Mouse (Mus musculus) heart, adult 11 months (tissue): ENCODE data around the gene Gm26602.
A peak's percentile ranks its signal among the peaks of the same experiment; 100 is the strongest.

ENCODE experiments used
- DNase-seq: peaks from one replicate; pipeline ENCODE4 v3.0.0; 2022

Gene Gm26602

DNA sequence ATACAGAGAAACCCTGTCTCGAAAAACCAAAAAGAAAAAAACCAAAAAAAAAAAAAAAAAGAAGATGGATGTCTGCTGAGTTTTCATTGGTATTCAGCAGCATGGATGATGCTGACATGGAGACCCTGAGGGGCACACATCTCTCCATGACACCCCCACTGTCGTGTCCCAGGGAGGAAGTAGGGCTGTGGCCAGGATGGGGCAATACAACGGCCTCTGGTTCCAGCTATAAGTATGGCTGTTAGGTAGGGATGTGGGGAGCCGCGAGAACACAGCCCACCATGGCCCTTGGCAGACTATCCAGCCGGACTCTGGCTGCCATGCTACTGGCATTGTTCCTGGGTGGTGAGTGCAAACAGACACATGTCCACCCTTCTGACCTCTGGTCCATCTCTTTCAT lies 24.6 kb upstream of the Gm26602 start, which contains the start of gene Elane:
Gene Elane (plus strand): TSS at position 194 of the 400 bp plus-strand sequence.
- peak; percentile 87 for DNase-seq

DNA sequence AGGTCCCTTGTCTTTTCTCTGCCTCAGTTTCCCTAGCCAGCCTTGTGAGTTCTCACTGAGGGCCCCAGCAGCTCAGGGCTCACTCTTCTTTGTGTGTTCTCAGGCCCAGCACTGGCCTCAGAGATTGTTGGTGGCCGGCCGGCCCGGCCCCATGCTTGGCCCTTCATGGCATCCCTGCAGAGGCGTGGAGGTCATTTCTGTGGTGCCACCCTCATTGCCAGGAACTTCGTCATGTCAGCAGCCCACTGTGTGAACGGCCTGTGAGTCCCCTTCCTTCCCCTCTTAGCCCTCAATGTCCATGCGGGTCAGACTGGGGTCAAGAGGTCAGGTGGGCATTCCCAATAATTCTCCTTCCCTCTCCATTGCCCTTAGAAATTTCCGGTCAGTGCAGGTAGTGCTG lies 24.0 kb upstream of the Gm26602 start:
- DNase-seq, result peak; percentile 91

DNA sequence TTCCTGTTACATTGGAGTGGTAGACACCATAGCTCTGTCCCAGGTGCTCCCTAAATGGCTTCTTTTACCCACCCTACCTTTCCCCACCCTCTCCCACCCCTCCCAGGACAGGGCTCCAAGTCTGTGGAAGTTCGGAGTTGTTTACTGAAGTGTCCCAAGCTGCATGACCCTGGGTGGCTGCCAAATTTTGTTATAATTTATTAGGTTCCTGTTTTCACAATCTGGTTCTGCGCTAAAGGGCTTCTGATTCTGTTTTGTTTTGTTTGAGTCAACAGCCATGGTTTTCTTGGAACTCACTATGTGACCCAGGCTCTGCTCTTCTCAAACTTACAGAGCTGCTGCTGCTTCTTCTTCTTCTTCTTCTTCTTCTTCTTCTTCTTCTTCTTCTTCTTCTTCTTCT lies 21.3 kb upstream of the Gm26602 start:
- no peak for DNase-seq

DNA sequence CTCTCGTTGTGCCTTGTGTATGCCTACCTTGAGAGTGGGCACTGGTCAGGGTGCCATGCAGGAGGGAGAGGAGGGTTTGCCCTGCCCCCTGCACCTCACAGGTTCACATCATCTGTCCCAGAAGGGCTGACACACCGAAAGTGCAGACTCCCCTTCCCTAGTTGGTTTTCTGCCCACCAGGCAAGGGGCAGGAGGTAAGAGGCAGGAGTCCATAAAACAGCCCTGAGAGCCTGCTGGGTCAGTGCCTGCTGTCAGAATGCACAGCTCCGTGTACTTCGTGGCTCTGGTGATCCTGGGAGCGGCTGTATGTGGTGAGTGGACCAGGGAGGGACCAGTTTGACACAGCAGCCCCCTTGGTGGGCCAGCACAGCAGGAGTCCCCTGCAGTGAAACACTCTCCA lies 20.0 kb upstream of the Gm26602 start, which contains the start of gene Cfd:
Gene Cfd (plus strand): TSS at position 184 of the 400 bp plus-strand sequence.
- DNase-seq, result no peak

DNA sequence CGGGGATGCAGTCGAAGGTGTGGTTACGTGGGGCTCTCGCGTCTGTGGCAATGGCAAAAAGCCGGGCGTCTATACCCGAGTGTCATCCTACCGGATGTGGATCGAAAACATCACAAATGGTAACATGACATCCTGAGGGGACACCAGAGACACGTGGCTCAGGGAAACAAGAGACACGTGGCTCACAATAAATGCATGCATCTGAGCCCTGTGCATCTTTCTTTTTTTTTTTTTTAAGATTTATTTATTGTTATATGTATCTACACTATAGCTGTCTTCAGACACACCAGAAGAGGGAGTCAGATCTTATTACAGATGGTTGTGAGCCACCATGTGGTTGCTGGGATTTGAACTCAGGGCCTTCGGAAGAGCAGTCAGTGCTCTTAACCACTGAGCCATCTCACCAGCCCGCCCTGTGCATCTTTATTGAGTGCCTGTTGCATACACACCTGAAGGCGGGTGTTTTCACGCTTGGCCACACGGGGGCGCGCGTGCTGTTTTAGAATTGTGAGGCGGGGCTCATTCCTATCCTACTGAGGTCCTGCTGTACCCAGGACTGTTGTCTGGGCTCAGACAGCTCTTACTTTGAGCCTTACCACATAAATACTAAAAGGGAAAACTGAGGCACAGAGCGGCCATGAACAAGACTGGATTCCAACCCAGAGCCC lies 18.1 kb upstream of the Gm26602 start:
- peak; percentile 95 for DNase-seq

DNA sequence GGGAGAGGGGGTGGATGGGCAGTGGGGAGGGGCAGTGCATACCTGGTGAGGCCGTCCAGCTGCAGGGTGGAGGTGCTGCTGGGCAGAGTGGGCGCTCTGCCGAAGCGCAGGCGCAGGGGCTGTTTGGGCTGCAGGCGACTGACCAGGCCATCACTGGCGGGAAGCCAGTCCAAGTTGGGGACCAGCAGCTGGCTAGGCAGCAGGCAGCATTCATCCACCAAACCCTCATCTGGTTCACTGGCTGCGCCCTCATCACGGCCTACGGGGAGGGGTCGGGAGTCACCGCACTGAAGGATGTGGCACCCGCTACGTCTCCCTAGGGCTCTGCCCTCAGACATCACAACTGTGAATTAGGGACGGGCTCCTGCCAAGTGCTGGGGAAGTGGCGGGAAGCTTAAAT lies 14.3 kb upstream of the Gm26602 start:
- no peak for DNase-seq

DNA sequence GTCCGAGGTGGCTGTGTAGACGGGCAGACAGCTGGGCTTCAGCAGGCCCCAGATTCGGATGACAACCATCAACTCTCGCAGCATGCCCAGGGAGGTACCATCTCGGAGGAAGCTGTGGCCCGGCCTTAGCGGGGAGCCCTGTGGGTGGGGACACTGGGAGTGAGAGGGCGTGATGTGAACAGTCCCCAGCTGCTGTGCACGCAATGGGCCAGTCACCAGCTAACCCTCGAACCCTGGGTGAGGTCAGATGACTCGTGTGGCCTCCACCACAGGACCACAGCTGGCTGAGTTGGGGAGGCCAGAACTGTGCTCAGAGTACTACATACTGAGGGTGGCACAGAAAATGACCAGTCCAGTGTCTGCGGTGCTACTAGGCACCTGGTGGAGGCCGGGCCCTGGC lies 13.8 kb upstream of the Gm26602 start:
- DNase-seq, result no peak

DNA sequence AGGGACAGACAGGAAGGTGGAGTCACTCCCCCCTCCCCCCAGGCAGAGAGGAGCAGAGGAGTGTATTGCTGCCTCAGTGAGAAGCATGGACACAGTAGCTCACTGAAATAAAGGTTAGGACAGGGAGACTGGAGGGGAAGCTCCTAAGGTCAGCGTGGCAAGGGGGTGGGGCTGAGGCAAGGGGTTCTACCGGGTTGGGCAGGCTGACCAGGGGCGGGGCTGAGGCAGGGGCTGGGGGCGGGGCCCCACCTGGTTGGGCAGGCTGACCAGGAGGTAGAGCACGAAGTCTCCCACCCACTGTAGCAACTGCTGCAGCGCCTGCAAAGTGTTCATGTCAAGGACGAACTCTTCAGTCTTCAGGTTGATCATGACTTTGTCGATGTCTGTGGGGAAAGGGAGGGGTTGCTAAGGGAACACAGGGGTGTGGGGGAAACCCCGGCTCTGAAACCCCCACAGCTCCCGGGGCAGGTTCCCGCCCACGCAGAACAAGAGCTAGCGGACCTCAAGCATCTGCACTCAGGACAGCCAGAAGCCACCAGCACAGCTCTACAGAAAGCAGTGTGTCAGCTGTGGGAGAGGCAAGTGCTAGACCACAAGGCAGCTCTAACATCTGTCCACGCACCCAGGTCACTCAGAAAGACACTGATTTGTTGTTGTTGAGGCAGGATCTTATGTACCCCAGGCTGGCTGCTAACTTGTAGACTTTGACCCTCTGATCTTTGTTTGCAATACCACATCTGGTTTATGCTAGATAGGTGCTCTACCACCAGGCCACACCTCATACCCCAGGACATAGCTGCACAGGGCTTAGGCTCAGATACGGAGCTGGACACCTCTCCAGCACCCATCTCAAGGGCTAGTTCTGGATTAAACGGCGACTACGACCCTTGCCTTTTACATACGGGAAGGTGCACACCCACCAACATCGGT lies 13.1 kb upstream of the Gm26602 start:
- DNase-seq, result no peak

DNA sequence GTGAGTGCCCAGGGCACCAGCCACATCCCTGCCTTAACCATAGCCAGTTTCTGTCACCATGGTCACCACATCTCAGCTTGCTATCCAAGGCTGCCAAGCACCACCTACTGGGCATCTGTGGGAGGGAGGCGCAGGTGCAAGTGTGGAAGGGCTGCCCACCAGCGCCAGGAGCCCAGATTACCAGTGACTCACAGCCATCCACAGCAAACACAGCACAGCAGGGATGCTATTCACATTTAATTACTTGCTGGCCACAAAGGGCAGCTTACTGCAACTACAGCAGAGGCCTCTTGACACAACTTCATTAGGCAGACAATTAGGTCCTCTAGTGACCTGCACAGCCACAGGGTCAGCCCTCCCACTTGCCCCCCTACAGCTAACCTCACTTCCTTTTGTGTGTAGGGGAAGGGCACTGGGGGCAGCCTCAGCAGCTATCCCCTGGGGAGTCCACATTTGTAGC lies 9.7 kb upstream of the Gm26602 start:
- no peak for DNase-seq

DNA sequence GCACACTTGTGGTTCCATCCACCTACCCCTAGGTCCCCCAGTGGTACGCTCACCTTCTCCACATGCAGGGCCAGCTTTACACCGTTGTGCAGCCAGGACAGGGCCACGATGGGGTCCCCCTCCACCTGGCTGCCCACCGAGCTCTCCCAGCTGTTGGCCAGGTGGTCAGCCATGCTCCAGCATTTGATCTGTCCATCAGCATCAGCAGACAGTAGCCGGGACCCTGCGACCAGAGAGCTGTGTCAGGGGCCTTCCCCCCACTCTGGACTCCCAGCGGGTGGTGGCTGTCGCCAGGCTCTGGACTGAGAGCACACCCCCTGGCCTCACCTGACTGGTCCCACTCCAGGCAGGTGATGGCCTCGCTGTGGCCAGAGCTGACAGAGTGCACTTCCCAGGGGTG lies 3.9 kb upstream of the Gm26602 start:
- DNase-seq, result peak; percentile 94

DNA sequence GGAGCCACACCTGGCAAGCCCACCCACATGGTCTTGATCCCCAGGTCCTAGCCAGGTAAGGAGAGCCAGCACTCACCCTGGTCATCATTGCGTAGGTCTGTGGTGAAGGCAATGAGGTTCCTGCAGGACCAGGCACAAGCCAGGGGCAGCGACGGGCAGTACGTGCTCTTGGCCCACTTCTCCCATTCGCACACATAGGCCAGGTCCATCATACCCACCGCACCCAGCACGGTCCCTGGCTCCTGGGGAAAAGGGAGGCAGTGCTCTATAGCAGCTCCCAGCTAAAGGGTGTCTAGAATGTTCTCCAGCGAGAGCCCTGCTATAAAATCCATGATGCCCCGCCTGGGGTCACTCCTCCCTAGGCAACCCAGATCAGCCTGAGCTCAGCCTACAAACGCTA lies 3.2 kb upstream of the Gm26602 start:
- DNase-seq, result peak; percentile 94

DNA sequence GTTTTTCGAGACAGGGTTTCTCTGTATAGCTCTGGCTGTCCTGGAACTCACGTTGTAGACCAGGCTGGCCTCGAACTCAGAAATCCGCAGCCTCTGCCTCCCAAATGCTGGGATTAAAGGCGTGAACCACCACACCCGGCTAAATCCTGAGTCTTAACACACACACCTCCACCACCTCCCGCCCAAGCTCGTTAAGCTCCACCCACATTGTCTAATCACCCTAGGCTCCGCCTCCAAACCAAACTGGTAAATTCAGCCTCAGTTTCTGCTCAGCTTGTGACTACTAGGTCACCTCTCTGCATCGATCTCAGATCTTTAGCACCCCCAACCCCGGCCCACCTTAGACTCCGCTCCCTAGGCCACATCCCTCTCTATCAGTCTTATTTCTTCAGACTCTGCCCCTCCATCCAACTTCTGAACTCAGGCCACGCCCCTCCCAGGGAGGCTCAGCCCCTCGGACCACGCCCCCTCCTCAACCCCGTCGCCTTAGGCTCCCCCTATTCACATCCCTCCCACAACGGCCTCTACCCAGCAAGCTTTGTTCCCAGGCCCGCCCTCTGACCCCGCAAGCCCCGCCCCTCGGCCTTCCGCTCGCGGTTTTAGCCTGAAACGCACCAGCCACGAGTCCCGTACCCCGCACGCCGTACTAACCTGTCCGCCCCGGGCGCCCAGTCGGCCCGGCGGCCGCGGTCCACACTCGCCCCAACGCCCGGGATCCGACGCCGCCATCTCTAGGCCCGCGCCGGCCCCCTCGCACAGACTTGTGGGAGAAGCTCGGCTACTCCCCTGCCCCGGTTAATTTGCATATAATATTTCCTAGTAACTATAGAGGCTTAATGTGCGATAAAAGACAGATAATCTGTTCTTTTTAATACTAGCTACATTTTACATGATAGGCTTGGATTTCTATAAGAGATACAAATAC lies 2.2 kb upstream of the Gm26602 start, which contains the start of gene Med16:
Gene Med16 (minus strand): TSS at position 757 of the 925 bp plus-strand sequence.
- DNase-seq, result peak; percentile 100

DNA sequence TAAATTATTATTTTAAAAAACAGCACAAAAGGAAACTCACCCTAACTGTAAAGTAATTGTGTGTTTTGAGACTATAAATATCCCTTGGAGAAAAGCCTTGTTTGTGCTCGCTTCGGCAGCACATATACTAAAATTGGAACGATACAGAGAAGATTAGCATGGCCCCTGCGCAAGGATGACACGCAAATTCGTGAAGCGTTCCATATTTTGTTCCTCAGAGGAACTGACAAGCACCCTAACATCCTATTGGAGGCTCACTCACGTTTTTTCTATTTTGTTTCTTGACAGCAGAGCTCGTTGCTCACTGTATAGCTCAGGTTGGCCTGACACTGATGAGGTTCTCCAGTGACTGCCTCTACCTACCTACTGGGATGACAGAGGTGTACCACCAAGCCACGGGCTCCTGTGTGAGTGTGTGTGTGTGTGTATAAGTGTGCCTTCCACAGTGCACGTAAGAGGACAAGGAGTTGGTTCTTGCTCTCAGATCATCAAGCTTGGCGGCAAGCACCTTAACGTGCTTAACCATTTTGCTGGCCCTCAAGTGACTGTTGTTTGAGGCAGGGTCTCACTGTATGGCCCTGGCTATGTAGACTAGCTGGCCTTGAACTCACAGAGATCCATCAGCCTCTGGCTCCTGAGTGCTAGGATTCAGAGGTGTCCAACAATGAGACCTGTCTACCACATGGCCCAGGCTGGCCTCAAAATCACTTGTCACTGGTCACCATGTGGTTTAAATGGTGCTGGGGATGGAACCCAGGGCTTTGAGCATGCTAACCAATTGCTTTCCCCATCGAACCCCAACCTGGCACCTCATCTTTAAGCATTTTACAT lies 1.3 kb upstream of the Gm26602 start:
- DNase-seq, result peak; percentile 96

DNA sequence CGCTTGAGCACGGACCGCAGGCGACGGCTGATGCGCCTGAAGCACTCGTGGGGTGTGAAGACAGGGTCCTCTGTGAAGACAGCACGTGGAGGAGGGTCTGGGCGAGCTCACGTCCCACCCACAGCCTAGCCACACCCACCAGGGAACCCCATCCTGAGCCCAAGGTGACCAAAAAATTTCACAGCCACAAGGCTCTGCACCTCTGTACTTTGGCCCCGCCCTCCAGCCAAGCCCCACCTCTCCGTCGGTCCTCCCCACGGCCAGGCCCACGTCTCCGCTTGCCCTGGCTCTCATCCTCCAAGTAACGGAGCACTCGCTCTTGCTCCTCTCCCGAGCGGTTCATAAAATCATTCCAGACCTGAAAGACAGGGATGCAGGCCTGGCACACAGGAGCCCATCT lies 1.8 kb downstream of the Gm26602 start:
- DNase-seq, result no peak

DNA sequence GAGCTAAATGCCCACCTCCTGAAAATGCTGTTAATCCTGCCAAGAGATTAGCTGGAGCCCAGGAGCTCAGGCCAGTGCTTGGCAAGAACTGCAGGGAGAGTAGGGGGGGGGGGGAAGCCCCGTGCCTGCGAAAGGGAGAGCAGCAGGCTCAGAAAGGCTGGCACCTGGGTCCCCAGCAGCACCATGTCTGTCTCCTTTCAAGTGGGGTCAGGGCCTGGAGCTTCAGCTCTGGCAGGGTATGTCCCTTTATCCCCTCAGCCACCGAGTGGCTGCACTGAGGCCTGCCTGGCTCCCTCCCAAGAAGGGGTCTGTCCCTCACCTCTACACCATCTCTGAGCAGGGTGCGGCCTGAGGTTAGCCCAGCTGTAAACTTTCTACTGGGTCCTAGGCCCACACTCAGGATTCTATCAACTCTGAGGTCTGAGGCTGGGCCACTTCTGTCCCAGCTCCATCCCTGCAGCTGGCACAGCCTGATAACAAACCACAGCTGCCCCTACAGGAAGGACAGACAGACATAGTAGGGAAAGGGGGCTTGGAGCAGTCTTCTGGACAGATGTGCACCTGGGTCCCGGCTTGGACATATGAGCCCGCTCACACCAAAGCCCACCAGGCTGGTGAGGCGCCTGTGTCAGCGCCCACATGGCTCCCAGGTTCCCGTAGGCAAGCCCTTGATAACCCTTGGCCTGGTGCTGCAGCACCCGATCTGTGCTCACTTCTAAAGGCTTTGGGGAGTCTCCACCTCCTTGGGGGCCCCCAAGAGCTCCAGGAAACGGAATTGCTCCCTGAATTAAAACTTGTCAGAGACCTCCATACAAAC lies 3.7 kb downstream of the Gm26602 start:
- no peak for DNase-seq

DNA sequence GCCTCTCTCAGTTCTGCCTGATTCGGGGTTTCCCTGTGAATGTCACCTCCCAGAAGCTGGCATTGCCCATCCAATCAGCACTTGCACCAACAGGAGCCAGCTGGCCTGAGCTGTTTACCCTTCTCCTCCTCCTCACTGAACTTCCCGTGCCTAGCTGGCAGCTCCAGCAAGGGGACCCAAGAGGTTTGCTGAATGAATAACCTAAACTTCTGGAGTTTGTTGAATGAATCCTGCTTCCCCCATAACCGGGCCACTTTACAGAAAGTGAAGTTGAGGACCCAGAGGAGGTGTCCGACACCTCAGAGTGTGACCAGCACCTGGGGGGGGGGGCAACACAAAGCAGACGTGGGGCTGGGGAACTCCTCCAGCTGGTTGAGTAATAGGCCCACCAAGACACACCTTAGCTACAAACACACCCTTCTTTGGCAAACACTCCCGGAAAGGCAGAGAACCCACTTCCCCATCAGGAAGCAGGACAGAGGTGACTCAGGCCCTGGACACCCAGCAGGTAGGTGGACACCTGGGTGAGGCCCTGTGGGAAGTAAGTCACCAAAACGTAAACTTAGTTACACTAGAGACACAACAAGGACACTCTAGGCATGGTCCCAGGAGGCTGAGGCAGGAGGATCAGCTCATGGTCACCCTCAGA lies 4.4 kb downstream of the Gm26602 start:
- peak; percentile 93 for DNase-seq

DNA sequence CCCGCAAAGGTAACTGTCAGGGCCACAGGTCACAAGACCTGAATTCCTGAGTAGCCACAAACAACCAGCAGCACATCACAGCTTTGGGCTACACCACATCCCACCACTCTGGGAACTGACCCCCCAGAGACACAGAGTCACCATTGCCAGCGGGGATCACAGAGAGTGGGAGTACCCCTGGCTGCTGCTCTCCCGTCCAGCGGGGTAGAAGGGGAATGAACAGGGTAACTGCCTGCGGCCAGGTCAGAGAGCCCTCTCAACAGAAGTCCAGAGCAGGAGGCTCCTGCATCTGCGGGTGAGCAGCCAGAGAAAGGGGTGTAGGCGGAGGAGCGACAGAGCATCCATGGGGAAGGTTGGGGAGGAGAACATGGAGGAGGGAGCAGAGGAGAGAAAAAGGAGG lies 5.4 kb downstream of the Gm26602 start:
- DNase-seq, result peak; percentile 93

DNA sequence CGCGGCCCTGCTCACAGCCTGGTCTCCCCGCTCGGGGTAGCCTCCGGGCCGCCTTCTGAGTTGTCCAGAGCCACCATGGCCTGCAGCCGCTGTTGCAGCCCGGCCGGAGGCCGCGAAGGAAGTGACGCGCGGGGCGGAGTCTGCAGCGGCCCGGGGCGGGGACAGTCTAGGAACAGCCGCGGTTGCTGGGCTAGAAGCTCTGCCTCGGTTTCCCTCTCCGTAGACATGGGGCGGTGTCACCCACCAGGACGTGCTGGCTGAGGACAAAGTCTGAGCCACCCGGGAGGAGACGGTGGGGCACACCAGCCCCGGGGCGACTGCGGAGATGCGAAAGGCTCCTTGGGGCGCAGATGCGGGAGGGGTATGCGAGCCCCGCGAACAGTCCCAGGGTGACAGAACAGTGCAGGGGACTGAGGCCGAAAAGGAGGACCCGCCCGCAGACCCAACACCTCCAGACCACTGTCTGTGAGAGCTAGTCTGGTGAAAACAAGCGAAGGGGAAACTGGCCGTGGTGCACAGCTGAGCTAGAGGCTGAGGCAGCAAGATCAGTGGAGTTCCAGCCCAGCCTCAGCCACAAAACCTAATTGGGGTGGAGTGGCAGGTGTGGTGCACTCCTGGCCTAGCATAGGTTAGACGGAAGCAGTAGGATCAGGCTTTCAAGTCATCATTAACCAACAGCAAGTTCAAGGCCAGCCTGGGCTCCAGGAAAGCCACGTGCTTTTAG lies 6.3 kb downstream of the Gm26602 start, which contains the start of gene Kiss1r:
Gene Kiss1r (plus strand): TSS at position 164 of the 724 bp plus-strand sequence.
- peak; percentile 99 for DNase-seq

DNA sequence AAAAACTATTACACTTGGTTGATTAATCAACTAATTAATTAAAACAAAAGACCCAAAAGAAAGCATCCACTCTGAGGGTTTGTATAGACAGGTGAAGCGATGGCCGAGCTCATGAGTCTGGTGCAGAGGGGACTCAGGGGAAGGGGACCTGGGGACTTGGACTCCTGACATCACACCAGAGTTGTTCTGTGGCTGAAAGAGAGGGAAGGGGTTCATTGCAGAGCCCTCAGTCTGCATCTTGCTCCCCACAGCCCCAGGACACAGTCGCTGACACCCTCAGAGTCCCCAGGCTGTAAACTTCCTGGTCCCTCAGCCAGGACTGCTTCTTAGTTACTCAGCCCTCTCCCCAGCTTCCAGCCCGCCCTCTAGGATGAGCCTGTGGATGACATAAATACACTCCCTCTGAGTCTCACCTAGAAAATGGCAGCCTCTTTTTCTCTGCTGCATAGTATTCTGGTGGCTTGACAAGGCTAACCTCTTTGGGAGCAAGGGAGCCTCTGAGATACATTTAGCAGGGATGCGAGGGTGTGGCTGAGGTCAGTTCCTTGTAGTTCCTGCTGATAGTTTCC lies 7.0 kb downstream of the Gm26602 start:
- DNase-seq, result peak; percentile 91
